Mouse (Mus musculus): ENCODE measurements at regions not wholly inside any gene's neighbourhood (a gene's known extent, or its start where the extent isn't known, plus 50 kb on each side); places are given as distances from the start of the nearest gene placed in this dataset.

GRCm38 (mm10) chr4:94261136-94261535 is 295.2 kb upstream of the Gm10306 start:
- H3K27ac ChIP-seq (ENCODE audit: low read length), result no peak overlapping the region
- H3K4me2 ChIP-seq (ENCODE audit: low read length), result no peak overlapping the region
- no peak overlapping the region for H3K4me3 ChIP-seq (replicated peaks; ENCODE audit: low read length)
- H3K9me3 ChIP-seq (ENCODE audit: control insufficient read depth, low read length), result no peaks in the 10 kb centered on the region
- H3K36me3 ChIP-seq (ENCODE audit: control insufficient read depth, insufficient read depth), result no peaks in the 10 kb centered on the region
- no peaks in the 10 kb centered on the region for H3K27me3 ChIP-seq (replicated peaks; ENCODE audit: control insufficient read depth, insufficient read depth, low read length)
- ATAC-seq, result 0 out of 2 replicates have a peak, but pooled peaks have one; percentile 49
- no peaks in the 10 kb centered on the region for H3K4me1 ChIP-seq (replicated peaks; ENCODE audit: control insufficient read depth, insufficient read depth, low read length)
- no peak overlapping the region for H3K9ac ChIP-seq (replicated peaks; ENCODE audit: low read depth, low read length)

DNA sequence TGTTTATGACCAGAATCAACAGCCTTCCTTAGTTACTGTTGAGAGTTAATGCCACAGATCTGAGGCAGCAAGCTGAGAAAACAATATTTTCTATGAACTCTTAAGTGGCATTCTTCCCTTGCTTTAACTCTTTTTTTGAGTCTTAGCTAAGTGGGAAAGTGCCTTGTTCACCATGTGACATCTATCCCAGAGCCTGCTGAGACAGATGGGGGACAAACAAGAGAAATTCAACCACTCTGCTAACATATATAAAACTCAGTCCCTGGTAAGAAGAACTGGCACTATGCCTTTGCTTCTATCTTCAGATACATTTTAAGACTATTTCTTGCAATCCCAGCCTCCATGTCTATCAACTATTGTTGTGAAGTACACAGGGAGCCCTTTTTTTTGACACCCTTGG is 274.6 kb upstream of the Gm10306 start:
- Histone ChIP-seq H3K4me1 (replicated peaks; ENCODE audit: control insufficient read depth, insufficient read depth, low read length) (no peaks in the 10 kb centered on the region), H3K4me3 (replicated peaks; ENCODE audit: low read length) (no peak overlapping the region), H3K9me3 (ENCODE audit: control insufficient read depth, low read length) (no peaks in the 10 kb centered on the region), H3K27me3 (replicated peaks; ENCODE audit: control insufficient read depth, insufficient read depth, low read length) (no peaks in the 10 kb centered on the region), H3K27ac (ENCODE audit: low read length) (no peak overlapping the region), H3K36me3 (ENCODE audit: control insufficient read depth, insufficient read depth) (no peaks in the 10 kb centered on the region), H3K4me2 (ENCODE audit: low read length) (no peak overlapping the region), H3K9ac (replicated peaks; ENCODE audit: low read depth, low read length) (no peak overlapping the region)
- ATAC-seq, result no peak

GRCm38 (mm10) chr4:94292150-94292549 is 264.2 kb upstream of the Gm10306 start:
- peak; percentile 78 for ATAC-seq
- H3K4me2 ChIP-seq (ENCODE audit: low read length), result no peak overlapping the region

DNA sequence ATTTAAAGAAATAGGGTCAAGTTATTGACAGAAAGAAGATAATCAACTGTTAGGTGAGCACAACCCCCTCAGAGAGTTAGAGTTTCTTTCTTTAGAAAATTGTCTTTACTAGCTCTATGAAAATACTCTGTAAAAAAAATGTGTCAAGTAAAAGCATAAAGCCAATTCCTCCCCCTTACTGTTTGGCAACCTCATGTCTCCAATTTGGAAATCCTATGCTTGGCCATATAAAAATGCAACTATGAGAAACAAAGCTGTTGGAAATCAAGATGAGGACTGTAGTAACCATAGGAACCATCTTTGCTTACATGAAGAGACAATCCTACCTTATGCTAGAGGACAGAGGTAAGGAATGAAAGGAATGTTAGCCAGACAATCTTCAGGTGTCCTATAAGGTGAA is 239.0 kb upstream of the Gm10306 start:
- Histone ChIP-seq H3K27me3 (replicated peaks; ENCODE audit: control insufficient read depth, insufficient read depth, low read length) (no peaks in the 10 kb centered on the region), H3K36me3 (ENCODE audit: control insufficient read depth, insufficient read depth) (no peaks in the 10 kb centered on the region), H3K4me2 (ENCODE audit: low read length) (no peak overlapping the region), H3K9ac (replicated peaks; ENCODE audit: low read depth, low read length) (no peak overlapping the region), H3K9me3 (ENCODE audit: control insufficient read depth, low read length) (no peaks in the 10 kb centered on the region), H3K4me1 (replicated peaks; ENCODE audit: control insufficient read depth, insufficient read depth, low read length) (no peaks in the 10 kb centered on the region), H3K27ac (ENCODE audit: low read length) (no peak overlapping the region), H3K4me3 (replicated peaks; ENCODE audit: low read length) (no peak overlapping the region)
- no peak for ATAC-seq

More at GRCm38 (mm10) chr4:94292150-94292549, 264.2 kb upstream of the Gm10306 start:
- H3K27ac ChIP-seq (ENCODE audit: low read length), result no peak overlapping the region
- no peaks in the 10 kb centered on the region for H3K4me1 ChIP-seq (replicated peaks; ENCODE audit: control insufficient read depth, insufficient read depth, low read length)
- no peaks in the 10 kb centered on the region for H3K27me3 ChIP-seq (replicated peaks; ENCODE audit: control insufficient read depth, insufficient read depth, low read length)
- H3K9ac ChIP-seq (replicated peaks; ENCODE audit: low read depth, low read length), result no peak overlapping the region
- H3K4me3 ChIP-seq (replicated peaks; ENCODE audit: low read length), result no peak overlapping the region
- no peaks in the 10 kb centered on the region for H3K9me3 ChIP-seq (ENCODE audit: control insufficient read depth, low read length)
- no peaks in the 10 kb centered on the region for H3K36me3 ChIP-seq (ENCODE audit: control insufficient read depth, insufficient read depth)

DNA sequence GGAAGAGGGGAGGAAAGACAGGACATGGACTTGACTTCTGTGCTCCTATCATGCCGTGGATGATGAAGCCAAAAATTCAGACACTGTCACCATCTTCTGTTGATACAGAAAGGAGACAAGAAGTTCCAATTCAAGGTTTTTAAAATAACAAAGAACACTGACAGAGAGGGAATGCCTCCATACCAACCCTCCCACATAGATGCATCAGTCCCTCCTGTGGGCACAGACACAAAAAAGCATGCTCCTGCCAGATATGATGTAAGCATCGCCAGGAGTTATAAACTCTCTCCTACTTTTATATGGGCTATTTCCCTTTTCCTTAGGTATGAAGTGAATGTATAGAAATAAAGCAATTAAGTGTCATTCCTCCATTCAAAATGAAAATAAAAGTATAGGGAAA is 229.6 kb upstream of the Gm10306 start:
- Histone ChIP-seq H3K9me3 (ENCODE audit: control insufficient read depth, low read length) (no peaks in the 10 kb centered on the region), H3K27me3 (replicated peaks; ENCODE audit: control insufficient read depth, insufficient read depth, low read length) (no peaks in the 10 kb centered on the region), H3K4me1 (replicated peaks; ENCODE audit: control insufficient read depth, insufficient read depth, low read length) (no peaks in the 10 kb centered on the region), H3K36me3 (ENCODE audit: control insufficient read depth, insufficient read depth) (no peaks in the 10 kb centered on the region), H3K4me3 (replicated peaks; ENCODE audit: low read length) (no peak overlapping the region), H3K4me2 (ENCODE audit: low read length) (no peak overlapping the region), H3K27ac (ENCODE audit: low read length) (no peak overlapping the region), H3K9ac (replicated peaks; ENCODE audit: low read depth, low read length) (no peak overlapping the region)
- no peak for ATAC-seq
- WGBS, result 86% methylated on average over 2 of the region's 2 CpGs

DNA sequence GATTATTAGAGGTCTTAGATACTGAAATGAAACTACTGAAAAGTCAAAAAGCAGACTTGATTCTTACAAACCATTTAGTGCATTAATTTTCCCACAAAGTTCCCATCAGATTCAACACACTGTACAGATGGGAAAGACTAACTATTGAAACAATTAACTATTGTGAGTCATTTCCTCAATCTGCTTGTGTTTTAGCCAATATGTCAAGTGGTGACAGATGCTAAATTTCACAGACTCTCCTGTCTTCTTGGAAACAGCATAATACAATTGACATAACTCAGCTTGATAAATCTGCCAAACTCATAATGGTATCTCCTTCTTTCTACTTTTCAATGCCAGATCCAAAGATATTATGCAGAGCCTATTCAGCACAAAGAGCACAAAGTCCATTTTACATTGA is 213.0 kb upstream of the Gm10306 start:
- Histone ChIP-seq H3K27ac (ENCODE audit: low read length) (no peak overlapping the region), H3K9me3 (ENCODE audit: control insufficient read depth, low read length) (no peaks in the 10 kb centered on the region), H3K36me3 (ENCODE audit: control insufficient read depth, insufficient read depth) (no peaks in the 10 kb centered on the region), H3K4me2 (ENCODE audit: low read length) (no peak overlapping the region), H3K27me3 (replicated peaks; ENCODE audit: control insufficient read depth, insufficient read depth, low read length) (no peaks in the 10 kb centered on the region), H3K9ac (replicated peaks; ENCODE audit: low read depth, low read length) (no peak overlapping the region), H3K4me1 (replicated peaks; ENCODE audit: control insufficient read depth, insufficient read depth, low read length) (no peaks in the 10 kb centered on the region), H3K4me3 (replicated peaks; ENCODE audit: low read length) (no peak overlapping the region)
- ATAC-seq, result peak; percentile 49

DNA sequence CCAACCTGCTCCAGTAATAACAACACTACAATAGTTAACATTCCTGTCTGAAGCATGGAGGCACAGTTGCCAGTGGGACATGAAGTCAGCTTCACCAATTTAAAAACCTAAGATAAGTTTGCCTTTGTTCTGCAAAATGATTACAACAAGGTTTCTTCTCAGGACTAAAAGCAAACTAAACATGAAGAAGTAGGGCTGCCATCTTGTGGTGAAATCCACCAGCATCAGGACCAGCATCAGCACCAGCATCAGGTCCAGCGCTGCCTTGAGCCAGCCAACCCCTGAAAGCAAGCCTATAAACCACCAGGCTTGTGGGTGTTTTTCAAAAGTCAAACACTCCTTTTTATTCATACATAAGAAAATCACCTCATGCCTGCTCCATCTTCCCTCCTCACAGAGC is 207.1 kb upstream of the Gm10306 start:
- WGBS, result 63% methylated on average over 1 of the region's 1 CpGs
- Histone ChIP-seq H3K4me3 (replicated peaks; ENCODE audit: low read length) (no peak overlapping the region), H3K4me2 (ENCODE audit: low read length) (no peak overlapping the region), H3K4me1 (replicated peaks; ENCODE audit: control insufficient read depth, insufficient read depth, low read length) (no peaks in the 10 kb centered on the region), H3K27ac (ENCODE audit: low read length) (no peak overlapping the region), H3K9ac (replicated peaks; ENCODE audit: low read depth, low read length) (no peak overlapping the region), H3K9me3 (ENCODE audit: control insufficient read depth, low read length) (no peaks in the 10 kb centered on the region), H3K36me3 (ENCODE audit: control insufficient read depth, insufficient read depth) (no peaks in the 10 kb centered on the region), H3K27me3 (replicated peaks; ENCODE audit: control insufficient read depth, insufficient read depth, low read length) (no peaks in the 10 kb centered on the region)
- no peak for ATAC-seq

- Histone ChIP-seq H3K4me3 (replicated peaks; ENCODE audit: low read length) (no peak overlapping the region), H3K27ac (ENCODE audit: low read length) (no peak overlapping the region), H3K4me1 (replicated peaks; ENCODE audit: control insufficient read depth, insufficient read depth, low read length) (no peaks in the 10 kb centered on the region), H3K27me3 (replicated peaks; ENCODE audit: control insufficient read depth, insufficient read depth, low read length) (no peaks in the 10 kb centered on the region), H3K36me3 (ENCODE audit: control insufficient read depth, insufficient read depth) (no peaks in the 10 kb centered on the region), H3K4me2 (ENCODE audit: low read length) (no peak overlapping the region), H3K9ac (replicated peaks; ENCODE audit: low read depth, low read length) (no peak overlapping the region), H3K9me3 (ENCODE audit: control insufficient read depth, low read length) (no peaks in the 10 kb centered on the region)
- peak; percentile 89 for ATAC-seq
- WGBS, result 68% methylated on average over 1 of the region's 1 CpGs
These were observed 199.4 kb upstream of the Gm10306 start for GRCm38 (mm10) chr4:94356982-94357381.

- no peaks in the 10 kb centered on the region for H3K36me3 ChIP-seq (ENCODE audit: control insufficient read depth, insufficient read depth)
- no peak overlapping the region for H3K27ac ChIP-seq (ENCODE audit: low read length)
- no peak overlapping the region for H3K4me3 ChIP-seq (replicated peaks; ENCODE audit: low read length)
- no peak overlapping the region for H3K9ac ChIP-seq (replicated peaks; ENCODE audit: low read depth, low read length)
- H3K9me3 ChIP-seq (ENCODE audit: control insufficient read depth, low read length), result no peaks in the 10 kb centered on the region
- WGBS, result 32% methylated on average over 13 of the region's 13 CpGs
- ATAC-seq, result peak; percentile 72
- no peaks in the 10 kb centered on the region for H3K27me3 ChIP-seq (replicated peaks; ENCODE audit: control insufficient read depth, insufficient read depth, low read length)
- no peaks in the 10 kb centered on the region for H3K4me1 ChIP-seq (replicated peaks; ENCODE audit: control insufficient read depth, insufficient read depth, low read length)
- no peak overlapping the region for H3K4me2 ChIP-seq (ENCODE audit: low read length)
These were observed 195.4 kb upstream of the Gm10306 start for GRCm38 (mm10) chr4:94360810-94361527.

Measured in forebrain, embryonic 16.5 days (tissue).